Mouse (Mus musculus) erythroid progenitor cell, adult 5-6 weeks (primary cell): ENCODE data around the gene Cbr1. TPM values are rescaled to one million over a fixed set of nuclear protein-coding genes. Genes with fewer than 3 reads are reported as not detected.
A peak's percentile ranks its signal among the peaks of the same experiment; 100 is the strongest.

Source experiments
- ATAC-seq: replicated peaks from 2 replicates; pipeline ENCODE4 v1.8.0; 2016; ENCODE audit warnings: moderate number of reproducible peaks, mild to moderate bottlenecking, moderate TSS enrichment, inconsistent platforms; ENCODE audit not compliant: poor library complexity, low FRiP score, severe bottlenecking
- total RNA-seq, 2 experiments: library from RNA; stranded (forward) in 1 of 2; stranded (reverse) in 1 of 2; fragments of 150-400 nt in 1 of 2; fragments of 186-747, 209-891 nt in 1 of 2; gene quantifications; 2 replicates each; pipeline versions ENCODE4 v1.2.3 to v1.2.4; 2015 to 2017; ENCODE audit warnings: low replicate concordance in 2 of 2

Cbr1 gene
- total RNA-seq (2015; ENCODE audit: low replicate concordance) = 15.1 and 22.2 TPM in 2 replicates
- total RNA-seq (2017; ENCODE audit: low replicate concordance) = 15.9 and 24.0 TPM in 2 replicates

- ATAC-seq = no peak
These were observed at the start of gene Cbr1 for GRCm38 (mm10) chr16:93605553-93605952. Gene Cbr1, plus strand, starts transcription at chr16:93605853.

GRCm38 (mm10) chr16:93557646-93558045 is 48.0 kb upstream of the Cbr1 start:
- ATAC-seq = no peak

GRCm38 (mm10) chr16:93558499-93558898 is 47.2 kb upstream of the Cbr1 start:
- ATAC-seq = no peak

- no peak for ATAC-seq
These were observed 33.3 kb upstream of the Cbr1 start for GRCm38 (mm10) chr16:93572383-93572782.

GRCm38 (mm10) chr16:93573434-93573833 is 32.2 kb upstream of the Cbr1 start:
- no peak for ATAC-seq

GRCm38 (mm10) chr16:93574521-93575191 is 31.0 kb upstream of the Cbr1 start:
- no peak for ATAC-seq

- ATAC-seq = no peak
These were observed 30.1 kb upstream of the Cbr1 start for GRCm38 (mm10) chr16:93575574-93575973.

- ATAC-seq = peak; percentile 67; the same call in 1 of the 2 replicates
These were observed 29.1 kb upstream of the Cbr1 start for GRCm38 (mm10) chr16:93576412-93577082.

GRCm38 (mm10) chr16:93578346-93579005 is 27.2 kb upstream of the Cbr1 start:
- ATAC-seq = no peak

GRCm38 (mm10) chr16:93581125-93581524 is 24.5 kb upstream of the Cbr1 start:
- ATAC-seq = no peak

GRCm38 (mm10) chr16:93584976-93585702 is 20.5 kb upstream of the Cbr1 start:
- ATAC-seq = no peak

- ATAC-seq = no peak
These were observed 19.9 kb upstream of the Cbr1 start for GRCm38 (mm10) chr16:93585703-93586205.

- no peak for ATAC-seq
These were observed 19.3 kb upstream of the Cbr1 start for GRCm38 (mm10) chr16:93586382-93586781.

- ATAC-seq = no peak
These were observed 17.4 kb upstream of the Cbr1 start for GRCm38 (mm10) chr16:93588281-93588680.

GRCm38 (mm10) chr16:93590915-93591314 is 14.7 kb upstream of the Cbr1 start:
- no peak for ATAC-seq

- ATAC-seq = no peak
These were observed 13.9 kb upstream of the Cbr1 start for GRCm38 (mm10) chr16:93591450-93592430.

- ATAC-seq = no peak
These were observed 12.9 kb upstream of the Cbr1 start for GRCm38 (mm10) chr16:93592711-93593110.

GRCm38 (mm10) chr16:93593406-93593805 is 12.2 kb upstream of the Cbr1 start:
- ATAC-seq = no peak

GRCm38 (mm10) chr16:93594448-93594847 is 11.2 kb upstream of the Cbr1 start:
- ATAC-seq = no peak
